Mouse (Mus musculus): ENCODE data around the gene Oaz1.

- TF ChIP-seq POLR2A (IDR thresholded peaks at IDR 0.05; ENCODE audit: borderline replicate concordance, control insufficient read depth, low read depth, low read length) (no peak), CTCF (IDR thresholded peaks at IDR 0.05; ENCODE audit: control insufficient read depth, insufficient read depth, low read length) (no peak)
Observed at GRCm38 (mm10) chr10:80794750-80795149, 31.7 kb upstream of the Oaz1 start.
